Mouse (Mus musculus) layer of hippocampus, adult 8-10 months (tissue): Measurements from ENCODE around the gene Frmd4a. TPM values are rescaled to one million over a fixed set of nuclear protein-coding genes. Genes with fewer than 3 reads are reported as not detected.
A peak's percentile ranks its signal among the peaks of the same experiment; 100 is the strongest.
"Not testable (repeated sequence)": the region's sequence is repeated elsewhere in the genome, so short reads cannot be mapped to it uniquely, and the experiment has no call there.

Source experiments
- DNase-seq, 2 experiments: peaks; one replicate each; pipeline ENCODE4 v3.0.0; 2022; ENCODE audit warnings: low spot score in 2 of 2
- total RNA-seq, 4 experiments: library from RNA; stranded (reverse); gene quantifications; 2 replicates each; pipeline ENCODE4 v1.2.4; 2022

Frmd4a gene
- total RNA-seq, 4 experiments from 2014 or later: 64.6 to 84.7 (median 74.6) TPM

DNA sequence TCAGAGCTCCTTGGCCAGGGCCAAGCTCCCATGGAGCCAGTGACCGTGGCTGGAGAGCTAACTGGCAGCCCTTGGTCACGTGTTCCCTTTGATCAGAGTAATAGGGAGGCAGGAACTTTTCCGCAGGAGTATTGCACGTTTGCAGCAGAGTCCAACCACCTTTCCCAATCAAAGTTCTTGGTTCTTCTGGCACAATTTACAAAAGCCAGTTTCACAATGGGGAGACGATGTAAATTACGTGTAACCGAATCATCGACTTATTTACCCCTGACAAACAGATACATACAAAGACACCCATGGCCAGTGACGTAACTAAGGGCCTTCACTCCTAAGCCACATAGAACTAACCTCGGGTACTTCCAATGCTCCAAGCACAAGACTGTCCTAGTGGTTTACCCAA is 591.9 kb downstream of the Frmd4a start:
- no peak for DNase-seq

DNA sequence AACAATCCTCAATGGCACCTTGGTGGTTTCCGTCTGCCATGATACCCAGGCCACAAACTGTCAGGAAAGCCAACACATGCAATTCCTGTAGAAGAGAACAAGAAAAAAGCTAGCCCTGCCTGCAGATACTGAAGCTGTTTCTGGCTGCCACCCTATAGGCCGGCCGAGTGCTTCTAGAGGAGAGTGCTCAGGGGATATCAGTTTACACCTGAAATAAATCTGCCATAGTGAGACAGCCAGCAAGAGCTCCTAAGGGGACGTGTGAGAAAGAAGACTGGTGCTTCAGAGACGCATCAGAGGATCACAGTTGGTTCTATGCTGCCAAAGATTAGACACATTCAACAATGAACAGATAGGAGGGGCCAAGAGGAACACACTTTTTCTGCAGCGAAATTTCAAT is 593.8 kb downstream of the Frmd4a start:
- DNase-seq: no peak

DNA sequence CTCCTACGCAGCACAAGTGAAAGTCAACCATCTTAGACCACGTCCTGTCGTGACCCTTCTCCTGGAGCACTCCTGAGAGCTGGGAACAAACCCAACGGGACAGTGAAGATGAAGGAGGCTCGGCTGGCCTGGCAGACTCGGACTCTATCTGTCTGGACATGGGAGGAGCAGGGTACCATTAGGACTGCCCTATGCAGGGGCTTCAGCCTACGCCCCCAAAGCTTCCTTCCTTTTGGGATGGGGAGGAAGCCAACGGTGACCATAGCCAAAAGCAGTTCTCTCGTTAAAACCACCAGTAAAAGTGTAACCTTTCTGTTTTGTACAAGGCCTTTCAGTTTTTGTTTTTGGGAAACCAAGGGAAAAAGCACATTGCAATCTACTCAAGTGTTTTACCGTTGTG is 594.2 kb downstream of the Frmd4a start:
- no peak for DNase-seq

DNA sequence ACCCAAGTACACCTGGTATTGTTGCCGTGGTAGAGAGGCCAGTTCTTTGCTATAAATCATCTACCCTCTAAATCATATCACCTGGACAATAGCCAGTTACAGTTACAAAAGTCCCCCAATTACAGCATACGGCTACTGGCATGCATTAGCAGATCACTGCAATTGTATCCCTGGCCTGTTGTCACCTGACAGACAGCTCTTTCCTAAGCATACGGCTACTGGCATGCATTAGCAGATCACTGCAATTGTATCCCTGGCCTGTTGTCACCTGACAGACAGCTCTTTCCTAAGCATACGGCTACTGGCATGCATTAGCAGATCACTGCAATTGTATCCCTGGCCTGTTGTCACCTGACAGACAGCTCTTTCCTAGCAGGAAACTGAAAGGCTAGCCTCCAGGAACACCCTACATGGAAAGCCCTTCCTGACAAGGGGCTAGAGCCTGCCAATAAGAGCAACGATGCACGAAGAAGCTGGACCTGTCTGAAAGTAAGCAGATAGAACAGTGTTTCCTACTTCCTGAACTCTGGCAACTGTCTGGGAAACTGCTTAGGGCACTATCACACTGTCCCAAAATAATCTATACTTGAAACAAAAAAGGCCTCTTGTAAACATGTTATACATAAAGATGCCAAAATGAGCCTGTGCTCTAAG is 596.9 kb downstream of the Frmd4a start:
- not testable (repeated sequence) for DNase-seq

DNA sequence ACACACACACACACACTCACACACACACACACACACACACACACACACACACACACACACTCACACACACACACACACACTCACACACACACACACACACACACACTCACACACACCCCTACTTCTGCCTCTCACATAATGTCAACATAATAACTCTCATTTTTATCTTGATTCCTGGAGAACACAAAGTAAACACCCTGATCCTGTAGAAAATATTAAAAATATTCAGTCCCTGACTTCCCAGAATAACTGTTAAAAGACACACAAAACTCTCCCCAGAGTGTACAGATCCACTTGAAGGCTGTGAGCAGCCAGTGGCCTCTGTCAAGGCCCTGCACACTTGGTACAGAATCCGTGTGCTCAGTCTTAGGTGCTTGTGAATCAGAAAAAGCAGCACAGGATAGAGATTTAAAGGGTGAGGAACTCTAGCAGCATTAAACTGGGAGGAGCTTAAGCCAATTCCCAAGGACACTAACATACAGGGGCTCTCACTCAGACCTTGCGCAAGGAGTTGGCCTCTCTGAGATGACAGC is 597.6 kb downstream of the Frmd4a start:
- DNase-seq: no peak

DNA sequence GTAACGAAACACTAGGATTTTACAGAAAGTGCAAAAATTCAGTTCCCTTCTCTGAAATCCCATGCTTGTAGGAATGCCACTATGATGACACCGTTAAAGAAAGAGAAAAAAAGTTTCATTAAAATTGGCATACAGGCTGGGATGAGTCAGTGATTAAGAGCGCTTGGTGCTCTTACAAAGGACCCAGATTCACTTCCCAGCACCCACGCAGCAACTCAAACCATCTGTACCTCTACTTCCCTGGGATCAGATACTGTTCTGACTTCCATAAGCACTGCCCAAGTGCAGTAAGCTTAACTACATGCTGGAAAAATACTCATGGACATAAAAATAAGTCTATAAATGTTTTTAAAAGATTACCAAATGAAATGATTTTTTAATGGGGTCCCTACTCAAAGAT is 599.5 kb downstream of the Frmd4a start:
- no peak for DNase-seq

DNA sequence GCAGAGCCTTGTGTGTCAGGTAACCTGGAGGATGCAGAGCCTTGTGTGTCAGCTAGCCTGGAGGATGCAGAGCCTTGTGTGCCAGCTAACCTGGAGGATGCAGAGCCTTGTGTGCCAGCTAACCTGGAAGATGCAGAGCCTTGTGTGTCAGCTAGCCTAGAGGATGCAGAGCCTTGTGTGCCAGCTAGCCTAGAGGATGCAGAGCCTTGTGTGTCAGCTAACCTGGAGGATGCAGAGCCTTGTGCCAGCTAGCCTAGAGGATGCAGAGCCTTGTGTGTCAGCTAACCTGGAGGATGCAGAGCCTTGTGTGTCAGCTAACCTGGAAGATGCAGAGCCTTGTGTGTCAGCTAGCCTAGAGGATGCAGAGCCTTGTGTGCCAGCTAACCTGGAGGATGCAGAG is 601.6 kb downstream of the Frmd4a start:
- not testable (repeated sequence) for DNase-seq

DNA sequence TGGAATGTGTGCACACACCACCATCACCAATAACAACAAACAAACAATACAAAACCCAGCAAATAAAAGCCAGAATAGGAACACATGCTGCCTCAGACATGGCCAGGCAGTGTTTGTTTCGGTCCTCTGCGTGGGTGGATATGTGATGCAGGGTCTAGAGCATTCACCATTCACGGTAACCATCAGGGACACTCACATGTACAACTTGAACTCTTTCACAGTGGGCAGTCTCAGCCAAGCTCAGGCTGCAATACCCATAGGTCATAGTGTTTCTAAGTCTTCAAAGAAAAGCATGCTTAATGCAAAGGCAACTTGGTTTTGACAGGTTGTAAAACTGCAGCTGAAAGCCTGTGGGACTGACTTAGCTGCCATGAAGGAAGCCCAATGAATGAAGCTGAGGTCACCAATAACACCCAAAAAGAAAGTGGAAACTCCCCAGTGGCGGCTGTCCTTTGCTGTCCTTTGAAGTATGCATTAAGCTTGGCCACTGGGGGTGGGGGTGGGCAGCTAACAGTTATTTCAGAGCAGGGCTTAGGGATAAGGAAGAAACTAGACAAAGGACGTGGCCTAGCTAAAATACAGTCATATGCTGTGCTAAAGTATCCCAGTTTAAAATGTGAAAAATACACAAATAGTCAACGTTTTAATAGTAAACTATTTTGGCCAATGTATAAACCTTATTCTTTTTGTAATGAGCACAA is 602.5 kb downstream of the Frmd4a start:
- DNase-seq: no peak

DNA sequence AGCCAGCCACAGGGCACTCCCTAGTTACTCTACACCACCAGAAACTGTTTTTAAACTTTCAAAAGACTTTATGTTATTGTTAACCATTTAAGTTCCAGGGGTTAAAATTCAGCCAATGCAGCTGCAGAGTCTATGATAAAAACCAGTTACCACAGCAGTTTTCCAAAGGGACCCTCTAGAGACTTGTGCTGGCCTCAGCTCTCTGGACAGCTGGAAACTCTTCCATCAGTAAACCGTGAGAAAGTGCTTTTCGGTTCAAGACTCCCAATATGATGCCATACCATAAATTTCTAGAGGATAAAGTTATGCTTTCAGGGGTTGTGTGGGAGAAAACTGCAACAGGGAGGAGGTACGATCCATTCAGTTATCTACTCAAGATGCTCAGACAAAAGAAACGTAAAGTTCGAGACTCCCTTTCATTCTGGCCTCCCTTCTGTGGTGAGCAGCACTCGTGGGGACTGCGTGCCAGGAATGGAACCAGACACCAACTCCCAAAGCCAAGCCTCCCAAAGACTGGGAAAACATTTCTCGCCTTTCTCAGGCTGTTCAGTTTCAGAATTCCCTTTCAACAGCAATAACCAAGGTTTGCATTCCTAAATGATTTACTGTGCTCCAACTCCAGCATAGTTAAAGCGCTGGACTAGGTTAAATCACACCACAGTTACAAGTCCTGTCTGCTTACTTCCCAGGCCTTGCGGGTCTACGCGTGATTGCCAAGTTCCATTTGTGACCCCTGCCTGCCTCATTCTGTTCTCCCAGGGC is 603.3 kb downstream of the Frmd4a start:
- no peak for DNase-seq

DNA sequence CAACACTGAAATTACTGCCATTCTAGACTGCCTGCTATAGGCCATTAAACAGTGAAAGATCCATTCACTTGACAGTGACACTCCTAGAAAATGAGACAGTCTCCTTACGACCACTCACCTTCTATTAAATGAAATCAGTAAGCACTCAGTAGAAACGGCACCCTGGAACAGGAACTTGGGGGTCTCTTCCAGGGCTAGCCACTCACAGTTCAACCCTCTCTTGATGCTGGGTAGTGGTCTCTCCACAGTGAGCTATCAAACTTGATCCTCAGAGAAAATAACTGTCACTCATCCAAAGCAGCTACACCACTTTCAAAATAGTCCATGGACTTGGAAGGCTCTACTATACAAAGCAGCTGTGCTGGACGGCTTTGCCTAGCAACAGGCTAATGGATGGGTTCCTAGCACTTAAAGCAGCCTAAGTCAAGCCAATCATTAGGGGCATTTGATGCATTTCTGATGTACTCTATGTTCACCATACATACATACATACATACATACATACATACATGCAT is 604.0 kb downstream of the Frmd4a start:
- no peak for DNase-seq

DNA sequence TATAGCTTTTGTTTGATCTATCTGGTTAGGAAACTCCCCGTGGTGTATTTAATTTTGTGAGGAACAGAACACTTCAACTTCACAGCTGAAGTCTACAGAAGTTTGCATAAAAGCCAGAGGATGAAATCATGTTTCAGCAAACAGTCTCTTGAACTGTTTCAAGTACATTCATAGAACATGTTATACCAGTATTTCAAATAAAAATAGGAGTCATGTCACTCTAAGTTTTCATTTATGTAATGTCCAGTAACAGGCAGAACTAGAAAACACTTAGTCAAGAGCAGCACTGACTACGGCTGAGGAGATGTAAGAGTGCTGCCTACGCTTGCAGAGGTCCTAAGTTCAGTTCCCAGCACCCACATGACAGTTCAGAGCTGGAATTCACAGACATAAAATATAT is 609.4 kb downstream of the Frmd4a start:
- DNase-seq: no peak

DNA sequence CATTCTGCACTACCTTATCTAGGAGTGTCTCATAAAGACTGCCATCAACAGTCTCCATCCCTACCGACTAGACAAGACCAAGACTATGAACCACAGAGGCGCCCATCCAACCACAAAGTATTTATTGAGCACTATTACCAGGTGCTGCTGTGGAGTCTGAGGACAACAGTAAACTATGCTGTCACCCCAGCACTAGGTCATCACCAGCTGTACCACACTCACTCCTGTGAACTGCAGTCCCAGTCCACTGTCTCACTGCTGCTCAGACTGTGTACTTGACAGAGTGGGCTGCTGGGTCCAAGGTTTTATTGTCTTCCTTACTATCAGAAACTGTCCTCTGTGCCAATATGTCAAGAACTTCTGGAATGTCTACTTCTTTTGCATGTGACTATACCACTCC is 611.4 kb downstream of the Frmd4a start:
- no peak for DNase-seq

DNA sequence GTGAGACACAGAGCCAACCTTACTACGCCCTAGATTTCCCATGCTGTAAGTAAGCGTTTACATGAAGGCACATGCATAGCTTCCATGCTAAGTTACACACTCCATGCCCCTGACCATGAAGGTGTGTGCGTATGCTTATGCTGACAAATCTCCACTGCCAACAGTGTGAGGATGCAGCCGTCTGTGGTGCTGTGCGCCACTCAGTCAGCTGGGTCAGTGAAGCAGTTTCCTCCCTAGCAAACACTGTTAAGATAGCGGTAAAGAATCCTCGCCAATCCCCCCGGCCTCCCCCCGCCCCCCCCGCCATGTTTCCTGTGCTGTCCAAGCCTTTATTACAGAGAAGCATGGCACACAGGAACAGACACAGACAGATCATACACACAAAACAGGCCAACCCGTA is 612.0 kb downstream of the Frmd4a start:
- DNase-seq: no peak

DNA sequence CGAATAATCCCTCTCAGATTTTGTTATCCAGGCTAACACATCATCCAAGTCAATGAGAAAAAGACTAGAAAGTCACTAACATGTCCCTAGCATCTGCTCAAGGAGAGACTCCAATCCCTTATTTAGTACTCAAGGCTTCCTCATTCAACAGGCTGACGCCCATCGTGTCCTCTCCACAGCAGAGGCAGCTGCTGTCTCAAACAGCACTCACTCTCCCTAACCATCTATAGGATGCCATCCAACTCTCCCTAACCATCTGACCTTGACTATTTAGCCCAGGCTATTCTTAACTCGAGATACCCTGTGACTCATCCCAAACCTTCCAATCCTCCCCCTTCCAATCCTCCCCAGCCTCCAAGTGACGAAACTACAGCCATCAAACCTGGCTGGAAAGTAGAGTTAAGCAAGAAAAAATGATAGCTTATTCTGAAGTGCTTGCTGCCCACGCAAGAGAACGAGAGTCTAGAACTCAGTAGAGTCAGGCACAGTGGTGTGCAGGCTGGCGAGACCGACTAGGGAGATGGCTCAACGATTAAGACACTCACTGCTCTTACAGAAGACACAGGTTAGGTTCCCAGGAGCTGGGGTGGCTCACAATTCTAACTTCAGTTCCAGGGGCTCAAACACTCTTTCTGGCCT is 612.8 kb downstream of the Frmd4a start:
- no peak for DNase-seq

DNA sequence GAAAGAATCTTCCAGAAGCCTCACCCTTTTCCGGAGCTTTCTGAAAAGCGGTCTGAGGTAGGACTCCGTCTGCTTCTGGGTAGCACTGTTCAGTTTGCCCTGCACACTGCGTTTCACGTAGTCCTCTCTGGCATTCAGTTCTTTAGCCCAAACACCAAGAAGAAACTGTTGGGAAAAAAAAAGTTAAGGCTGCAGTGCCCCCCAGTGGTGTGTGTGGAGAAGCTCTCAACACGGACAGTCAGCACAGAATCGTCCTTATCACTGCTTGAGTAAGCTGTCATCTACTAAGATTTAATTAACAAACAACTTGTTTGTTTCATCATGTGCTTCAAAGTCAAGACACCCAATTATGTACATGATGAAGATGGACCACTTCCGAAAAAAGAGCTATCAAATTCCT is 618.3 kb downstream of the Frmd4a start:
- DNase-seq: no peak

DNA sequence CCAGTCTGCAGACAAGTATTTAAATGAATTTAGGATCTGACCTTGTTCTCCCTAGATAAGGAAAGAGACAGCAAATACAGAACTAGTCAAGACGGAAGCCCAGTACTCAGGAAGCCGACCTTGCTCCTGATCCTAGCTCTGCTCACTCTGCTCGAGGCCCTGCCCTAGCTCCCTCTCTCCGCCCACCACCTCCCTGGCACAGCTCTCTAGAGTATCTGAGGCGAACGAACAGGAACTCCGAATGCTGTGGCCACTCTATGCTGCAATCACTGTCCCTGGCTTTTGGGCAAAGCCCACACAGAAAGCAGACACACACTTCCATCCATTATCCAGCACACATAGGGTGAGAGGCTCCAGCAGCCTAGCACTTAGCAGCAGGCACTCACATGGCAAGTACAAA is 619.1 kb downstream of the Frmd4a start:
- no peak for DNase-seq

DNA sequence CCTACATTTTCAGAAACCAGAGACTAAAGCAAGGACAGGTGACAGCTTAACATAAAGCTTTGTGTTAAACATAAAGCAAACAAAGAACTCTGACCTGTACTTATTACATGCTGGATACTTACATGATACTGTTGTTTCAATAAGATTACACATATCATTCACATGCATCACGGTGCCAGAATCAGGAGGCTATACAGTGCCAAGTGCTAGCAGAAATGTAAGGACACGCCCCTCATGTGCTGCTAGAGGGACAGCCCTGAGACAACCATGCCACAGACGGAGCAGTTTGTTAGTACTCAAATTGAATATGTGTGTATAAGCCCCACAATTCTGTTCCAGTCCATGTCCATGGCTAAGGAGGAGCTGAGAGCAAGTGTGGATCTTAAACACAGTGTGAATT is 620.7 kb downstream of the Frmd4a start:
- DNase-seq: no peak

DNA sequence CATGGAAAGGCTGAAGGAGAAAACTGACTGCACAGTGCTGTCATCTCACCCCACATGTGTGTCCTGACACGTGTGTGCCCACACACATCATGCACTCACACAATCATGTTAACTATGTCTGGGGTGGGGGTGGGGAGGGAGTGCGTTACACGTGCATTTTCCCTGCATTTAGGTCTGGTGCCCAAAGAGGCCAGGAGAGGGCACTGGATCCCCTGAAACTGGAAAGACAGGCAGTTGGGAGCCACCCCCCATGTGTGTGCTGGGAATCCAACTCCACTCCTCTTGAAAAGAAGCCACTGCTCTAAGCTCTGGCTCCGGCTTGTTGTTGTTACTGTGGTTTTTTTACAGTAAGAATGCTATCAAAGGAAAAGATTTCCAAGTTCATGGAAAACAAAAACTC is 627.5 kb downstream of the Frmd4a start:
- no peak for DNase-seq

DNA sequence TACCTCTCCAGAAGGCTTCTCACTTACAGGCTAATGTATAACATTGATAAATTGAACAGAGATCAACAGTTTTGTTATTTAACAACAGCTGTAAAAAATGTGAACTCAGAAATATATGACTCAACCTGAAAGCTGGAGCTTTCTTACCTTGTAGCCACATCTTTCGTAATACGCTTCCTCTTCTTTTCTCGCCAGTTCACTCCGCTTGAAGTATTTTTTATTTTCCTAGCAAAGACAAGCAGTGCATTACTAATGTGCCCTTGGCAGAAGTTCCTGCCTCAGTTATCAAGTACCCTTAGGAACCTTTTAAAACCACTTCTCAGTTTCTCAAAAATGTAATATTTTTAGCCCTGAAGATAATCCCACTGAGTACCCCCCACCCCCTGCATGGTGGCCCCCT is 630.6 kb downstream of the Frmd4a start:
- DNase-seq: no peak

DNA sequence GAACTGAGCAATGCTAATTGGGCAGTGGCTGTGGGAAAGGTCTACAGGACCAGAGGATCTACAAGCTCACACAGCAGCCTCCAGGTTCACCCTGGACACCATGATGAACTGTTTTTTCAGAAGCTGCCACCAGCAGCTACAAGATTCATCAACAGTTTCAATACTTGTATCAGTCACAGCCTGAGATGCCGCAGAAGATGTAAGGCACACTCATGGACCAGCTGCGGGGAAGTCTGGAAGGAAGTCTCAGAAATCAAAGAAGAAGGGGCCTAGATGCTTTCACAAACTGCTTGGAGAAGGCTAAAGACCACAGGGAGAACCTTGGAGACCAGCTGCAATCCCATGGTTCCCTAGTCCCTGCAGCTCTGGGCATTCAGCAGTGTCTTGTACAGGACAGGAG is 632.1 kb downstream of the Frmd4a start:
- DNase-seq: no peak

DNA sequence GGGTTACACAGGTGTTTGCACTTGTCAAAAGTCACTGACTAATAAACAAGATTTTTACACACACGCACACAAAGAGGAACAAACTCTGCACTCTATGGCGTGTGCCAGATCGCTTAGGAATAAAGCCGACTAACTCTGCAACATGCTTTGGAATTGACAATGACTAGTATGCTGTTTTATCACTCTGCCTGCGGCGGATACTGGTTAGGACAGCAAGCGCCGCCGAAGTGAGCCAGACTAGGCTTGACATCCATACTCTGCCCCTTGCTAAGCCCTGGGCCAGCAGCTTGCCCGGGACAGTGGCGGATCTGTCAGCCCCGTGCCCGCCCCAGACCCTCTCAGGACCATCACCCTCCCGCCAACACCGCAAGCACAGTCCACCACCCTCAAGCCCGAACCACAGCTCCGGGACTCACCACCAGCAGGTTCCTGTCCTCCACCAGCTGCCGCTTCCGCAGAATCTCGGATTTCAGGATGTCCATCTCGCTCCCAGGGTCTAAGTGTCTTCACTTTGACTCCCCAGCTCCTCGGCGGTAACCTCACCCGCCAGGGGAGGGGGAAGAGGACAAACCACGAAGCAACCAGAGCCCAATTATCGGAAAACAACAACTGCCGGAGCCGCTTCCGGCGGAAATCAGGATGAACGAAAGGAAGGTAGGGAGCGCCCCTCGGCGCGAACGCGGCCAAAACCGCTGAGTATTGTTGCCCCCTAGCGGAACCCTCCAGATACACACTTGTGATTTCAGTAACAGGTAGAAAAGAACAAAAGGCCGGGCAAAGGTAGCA is 634.2 kb downstream of the Frmd4a start, which contains the start of gene Prpf18:
Prpf18 (minus strand) TSS at position 614 of the 786 bp plus-strand sequence.
- DNase-seq: peak; percentile 78 to 87
